Mouse (Mus musculus) adrenal gland, adult (tissue): ENCODE results near the gene Cadps2.

ENCODE experiments used
- DNase-seq, 2 experiments: peaks; one replicate each; pipeline ENCODE4 v3.0.0; 2022 to 2023; ENCODE audit warnings: low spot score in 1 of 2; ENCODE audit not compliant: inconsistent age in 2 of 2

Cadps2 gene

DNA sequence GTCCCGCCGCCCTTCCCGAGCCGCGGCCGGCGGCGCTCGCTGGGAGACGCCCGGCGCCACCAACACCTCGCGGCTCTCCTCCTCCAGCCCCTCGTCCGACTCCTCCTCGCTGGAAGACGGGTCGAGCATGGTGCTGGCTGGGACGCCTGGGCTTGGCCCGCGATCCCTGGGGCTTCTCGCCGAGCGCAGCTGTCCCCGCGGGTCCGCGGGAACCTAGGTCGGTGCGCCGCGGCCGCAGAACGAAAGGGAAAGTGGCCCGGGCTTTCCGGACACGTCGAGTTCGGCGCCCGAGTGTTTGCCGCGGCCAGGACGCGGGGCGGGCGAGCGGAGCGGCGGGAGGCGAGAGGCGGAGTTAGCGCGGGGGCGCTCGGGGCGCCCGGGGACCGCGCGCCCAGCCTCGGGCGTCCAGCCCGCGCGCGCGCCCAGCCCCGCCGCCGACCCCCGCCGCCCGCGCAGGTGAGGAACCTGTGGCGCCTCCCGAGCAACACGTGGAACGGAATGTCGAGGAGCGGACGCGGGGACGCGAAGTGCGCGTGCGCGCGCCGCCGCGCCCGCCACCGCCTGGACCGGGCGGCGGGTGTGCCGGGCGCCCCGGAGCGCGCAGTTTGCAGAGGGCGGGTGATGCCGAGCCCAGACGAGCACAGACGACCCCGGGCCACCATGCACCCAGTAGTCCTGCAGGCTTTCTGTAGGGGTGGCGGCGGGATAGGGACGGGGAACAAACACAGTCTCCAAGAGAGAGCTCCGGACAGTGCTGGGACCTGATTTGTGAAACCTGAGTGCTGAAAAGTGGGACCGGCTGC is at the start of gene Cadps2:
TSS of gene Cadps2 (minus strand) at position 413 of the 803 bp plus-strand sequence.
- DNase-seq: peak; percentile 56 to 92

DNA sequence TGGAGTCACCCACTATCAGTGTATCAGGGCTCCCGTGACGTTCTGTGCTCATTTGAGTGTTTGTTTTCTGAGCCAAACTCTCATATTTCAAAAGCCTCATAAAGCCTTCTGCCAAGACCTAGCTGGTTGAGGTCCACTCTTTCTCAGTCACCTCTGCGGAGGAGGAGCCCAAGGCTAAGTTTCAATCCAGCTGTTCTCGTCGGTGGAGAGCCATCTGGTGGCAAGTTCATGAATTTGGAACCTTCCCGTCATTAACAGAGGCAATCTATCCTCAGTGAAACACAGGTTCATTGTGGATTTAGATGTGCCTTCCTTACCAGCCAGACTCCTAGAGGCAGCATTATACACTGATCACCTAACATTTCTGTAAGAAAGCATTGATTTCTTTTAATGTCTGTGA is 47.2 kb upstream of the Cadps2 start:
- DNase-seq: peak; percentile 45 to 82

DNA sequence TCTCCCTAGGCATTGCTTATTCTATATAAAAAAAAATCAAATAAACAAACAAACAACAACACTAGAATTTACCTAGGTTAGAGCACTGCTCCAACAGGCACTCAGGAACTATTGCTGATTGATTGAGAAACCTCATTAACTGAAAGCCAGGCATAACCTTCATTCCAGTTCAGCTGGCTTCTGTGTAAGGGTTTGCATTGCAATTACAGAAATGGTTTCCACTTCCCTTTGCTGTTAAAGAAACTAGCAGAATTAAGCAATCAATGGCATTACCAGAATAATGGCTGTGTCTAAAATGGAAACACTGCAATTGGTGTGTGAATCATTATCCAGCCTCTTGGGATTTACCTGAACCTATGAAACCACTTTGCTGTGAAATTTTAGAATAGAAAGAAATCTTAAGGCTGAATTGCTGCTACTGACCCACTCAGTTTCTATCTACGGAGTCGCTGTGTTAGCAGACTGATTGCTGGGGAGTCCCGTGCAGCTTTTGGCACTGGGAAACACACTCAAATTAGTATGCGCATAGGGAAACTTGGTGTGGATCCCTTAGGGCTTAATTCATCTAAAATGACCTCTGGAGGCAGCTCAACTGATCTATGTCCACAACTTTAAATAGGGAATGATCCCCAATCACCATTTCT is 37.7 kb upstream of the Cadps2 start:
- no peak for DNase-seq

DNA sequence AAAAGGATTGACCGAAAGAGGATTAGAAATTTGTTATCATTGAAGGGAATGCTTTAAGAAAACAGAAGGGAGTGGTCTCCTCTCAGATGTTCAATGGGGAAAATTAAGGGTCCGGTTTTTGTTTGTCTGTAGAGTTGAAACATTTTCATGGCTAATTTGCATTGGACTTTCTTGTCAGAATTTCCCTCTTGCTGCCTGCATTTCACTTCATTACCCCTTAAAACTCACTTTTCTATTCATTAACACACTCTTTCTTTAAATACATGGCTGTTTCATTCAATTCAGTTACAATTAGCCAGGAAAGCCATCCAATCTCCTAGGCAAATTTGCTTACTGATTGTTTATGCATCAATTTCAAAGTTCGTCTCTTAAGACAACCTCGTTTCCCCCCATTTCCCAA is 37.1 kb upstream of the Cadps2 start:
- no peak for DNase-seq

DNA sequence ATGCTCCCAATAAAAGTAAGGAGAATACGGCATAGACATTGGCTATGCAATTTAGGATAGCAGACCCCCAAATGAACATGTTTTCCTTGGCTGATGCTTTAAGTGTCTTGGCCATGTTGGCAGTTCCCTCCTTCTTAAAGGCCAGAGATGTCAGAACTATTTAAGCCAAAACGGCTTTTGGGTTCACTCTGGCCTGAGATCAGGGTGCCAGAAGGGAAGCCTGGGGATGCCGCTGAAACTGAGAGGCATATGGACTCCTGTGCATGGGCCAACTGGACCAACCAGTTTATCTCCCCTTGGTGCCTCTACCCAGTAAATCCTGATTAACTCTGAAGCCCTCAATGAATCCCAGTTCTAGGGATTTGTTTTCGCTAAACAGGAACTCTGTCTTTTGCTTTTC is 34.6 kb upstream of the Cadps2 start:
- no peak for DNase-seq

DNA sequence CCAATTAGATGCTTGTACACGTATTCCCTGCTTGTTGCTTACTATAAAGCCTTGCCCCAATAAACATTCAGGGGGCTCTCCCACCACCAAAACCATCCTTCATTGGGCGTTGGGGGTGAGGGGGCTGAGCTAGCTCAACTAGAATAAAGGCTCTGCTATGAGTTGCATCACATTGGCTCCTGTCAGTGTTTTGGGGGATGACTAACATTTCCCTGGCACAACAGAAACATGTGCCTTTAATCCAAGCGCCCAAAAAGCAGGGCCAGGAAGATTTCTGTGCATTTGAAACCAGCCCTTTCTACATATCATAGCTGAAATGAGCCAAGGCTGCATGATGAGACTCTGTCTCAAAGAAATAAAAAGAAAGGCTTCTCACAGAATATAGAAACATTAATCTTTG is 34.0 kb upstream of the Cadps2 start:
- no peak for DNase-seq

DNA sequence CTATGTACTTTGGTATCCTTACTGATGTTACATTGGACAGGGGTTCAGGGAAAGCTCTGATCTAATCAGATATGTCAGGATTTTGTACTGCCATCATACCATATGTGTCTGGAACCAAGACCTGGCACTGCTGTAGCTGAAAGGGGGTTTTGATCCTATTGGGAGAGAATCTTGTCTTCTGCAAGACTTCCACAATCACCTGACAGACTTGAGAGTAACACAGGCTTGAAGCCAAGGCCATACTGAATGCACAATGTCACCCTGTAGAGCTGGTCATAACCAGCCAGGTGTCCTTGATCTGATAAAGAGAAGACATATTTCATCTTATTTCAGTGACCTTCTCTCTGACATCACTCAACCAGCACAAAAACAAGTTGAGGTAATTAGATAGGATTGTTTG is 30.8 kb upstream of the Cadps2 start:
- peak in 1 of 2 experiments; percentile 73 for DNase-seq

DNA sequence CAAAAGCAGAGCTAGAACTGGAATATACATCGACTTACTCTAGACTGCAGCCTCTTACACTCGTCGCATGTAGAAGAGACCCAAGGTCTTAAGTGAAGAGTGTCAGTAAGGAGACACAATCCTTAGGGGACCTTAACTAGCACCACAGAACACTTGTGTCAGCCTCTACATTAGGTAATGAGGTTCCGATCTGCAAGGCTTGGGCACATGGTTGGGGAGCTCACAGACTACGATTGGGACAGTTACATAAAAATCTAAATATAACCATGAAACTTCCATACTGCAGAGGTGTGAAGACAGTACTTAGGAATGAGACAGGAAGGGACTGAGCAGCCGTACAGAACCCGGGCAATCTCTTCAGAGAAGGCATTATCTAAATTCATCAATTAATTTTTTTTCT is 27.1 kb upstream of the Cadps2 start:
- no peak for DNase-seq

DNA sequence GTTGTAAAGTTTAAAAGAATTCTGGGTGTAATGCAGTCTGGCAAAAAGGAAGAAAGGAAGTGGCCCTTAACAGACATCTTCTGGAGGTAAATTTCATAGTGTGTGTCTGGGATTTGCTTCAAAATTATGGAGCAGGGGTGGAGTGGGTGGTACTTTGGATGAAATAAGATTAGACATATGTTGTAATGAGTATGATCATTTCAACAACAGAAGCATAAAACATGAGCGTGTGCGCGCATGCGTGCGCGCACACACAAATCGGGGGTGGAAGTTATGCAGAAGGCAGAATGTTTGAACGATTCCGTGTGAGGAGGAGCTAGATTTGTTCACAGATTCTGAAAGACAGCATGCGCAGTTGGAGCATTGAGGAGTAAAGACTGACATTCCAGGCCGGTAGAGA is 14.2 kb upstream of the Cadps2 start:
- no peak for DNase-seq

DNA sequence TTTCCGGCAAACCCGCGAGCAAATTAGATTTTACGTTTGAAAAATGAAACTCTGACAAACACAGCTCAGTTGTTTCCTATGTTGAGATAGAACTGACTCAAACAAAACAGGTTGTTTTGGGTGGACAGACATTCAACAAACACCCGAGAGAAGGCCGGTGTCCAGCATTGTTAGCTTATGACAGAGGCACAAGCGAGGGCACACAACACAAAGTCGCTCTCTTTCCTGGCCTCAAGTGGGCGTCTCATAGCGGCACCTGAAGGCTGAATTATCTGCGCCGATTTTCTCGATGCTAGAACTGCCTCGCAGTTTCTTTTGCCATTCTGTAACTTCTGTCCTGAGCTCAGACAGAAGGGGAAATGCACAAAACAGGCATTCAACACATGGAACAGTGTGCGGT is 780 bp upstream of the Cadps2 start:
- peak; percentile 8 to 73 for DNase-seq

DNA sequence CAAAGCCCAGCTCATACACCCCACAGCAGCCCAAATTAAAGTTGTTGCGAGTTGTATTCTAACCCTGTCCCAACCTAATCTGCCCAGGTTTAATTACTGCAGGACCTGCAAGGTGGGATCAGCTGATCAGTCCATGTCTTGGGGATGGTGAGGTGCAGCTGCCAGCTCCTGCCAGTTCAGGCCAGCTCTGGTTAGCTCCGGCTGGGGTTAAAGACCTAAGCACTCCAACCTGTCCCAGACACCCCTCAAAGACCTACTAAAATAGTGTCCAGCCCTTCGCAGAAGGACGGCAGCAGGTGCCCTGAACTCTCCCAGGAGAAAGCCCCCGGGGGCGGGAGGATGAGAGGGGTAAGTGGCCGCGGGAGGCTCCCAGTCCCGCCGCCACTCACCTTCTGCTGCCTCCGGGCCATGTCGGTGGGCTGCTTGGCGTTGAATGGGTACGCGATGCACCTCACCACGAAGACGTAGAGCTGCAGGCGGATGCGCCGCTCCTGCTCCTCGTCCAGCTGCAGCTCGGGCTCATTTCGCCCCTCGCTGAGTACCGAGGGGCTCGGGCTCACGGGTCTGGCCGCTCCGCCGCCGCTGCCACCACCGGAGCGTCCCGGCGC is 716 bp downstream of the Cadps2 start:
- peak in 1 of 2 experiments; percentile 74 for DNase-seq

DNA sequence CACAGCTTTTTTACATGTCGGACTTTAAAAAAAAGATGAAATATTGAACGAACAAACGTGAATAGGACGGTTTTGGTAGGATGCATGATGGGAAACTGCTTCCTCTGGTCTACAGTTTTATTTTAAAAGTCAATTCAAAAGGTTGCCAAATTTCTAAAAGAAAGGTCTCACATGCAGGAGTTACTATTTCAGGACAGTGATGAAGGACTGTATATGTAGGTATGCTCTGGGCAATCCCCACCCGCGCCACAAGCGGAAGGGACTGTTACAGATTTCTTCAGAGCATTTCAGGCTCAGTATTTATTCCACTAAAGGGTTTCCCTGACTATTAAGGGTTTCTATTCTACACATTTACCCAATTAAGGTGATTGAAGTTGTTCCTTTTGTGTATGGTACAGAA is 1.6 kb downstream of the Cadps2 start:
- DNase-seq: no peak

DNA sequence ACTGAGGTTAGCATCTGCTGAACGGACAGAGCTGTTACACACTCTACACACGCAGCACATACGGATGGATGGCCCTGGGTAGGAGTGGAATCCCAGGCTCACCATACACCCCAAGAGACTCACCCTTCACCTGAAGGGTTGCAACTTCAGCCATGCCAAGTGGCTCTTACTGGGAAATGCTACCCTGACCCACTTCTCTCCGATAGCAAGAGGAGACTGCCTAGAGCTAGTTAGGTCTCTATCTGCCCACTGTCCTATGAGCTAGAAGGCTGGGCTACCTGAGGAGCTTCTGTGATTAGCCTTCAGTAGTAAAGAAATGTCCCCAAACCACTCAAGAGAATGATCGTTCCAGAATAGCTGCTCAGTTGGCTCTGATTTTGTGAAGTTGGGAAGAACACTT is 2.1 kb downstream of the Cadps2 start:
- DNase-seq: no peak

DNA sequence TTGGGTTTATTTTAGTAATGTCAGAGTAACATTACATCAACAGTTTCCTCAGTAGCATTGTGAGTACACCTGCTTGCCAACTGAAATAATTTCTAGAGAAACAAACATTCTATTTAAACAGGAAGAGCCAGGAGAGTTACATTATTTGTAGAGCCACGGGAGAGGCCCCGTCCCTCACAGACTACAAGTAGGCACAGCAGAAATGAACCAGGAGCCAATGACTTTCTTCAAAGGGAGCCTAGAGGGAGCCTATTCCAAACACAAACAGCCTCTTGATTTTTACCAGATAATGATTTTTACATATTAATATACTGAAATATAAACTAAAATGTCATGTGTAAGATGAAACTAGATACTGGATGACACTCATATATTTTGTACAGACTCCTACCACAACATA is 2.5 kb downstream of the Cadps2 start:
- no peak for DNase-seq

DNA sequence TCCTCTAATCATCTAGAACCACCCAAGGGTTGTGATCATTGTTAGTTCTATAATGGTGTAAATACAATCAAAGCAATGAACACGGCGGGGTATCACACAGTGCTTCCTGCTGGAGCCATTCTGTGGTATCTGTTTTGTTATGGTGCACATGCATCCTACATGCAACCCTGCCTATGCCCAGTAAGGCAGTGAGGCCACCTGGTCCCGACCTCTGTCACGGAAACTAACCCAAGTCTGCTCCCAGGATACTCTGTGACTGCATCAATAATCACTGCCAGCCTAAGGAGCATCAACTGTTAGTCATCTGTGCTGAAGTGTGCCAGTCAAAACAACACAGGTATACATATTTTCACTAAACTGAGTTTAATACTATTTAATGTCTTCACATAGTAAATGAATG is 3.7 kb downstream of the Cadps2 start:
- no peak for DNase-seq

DNA sequence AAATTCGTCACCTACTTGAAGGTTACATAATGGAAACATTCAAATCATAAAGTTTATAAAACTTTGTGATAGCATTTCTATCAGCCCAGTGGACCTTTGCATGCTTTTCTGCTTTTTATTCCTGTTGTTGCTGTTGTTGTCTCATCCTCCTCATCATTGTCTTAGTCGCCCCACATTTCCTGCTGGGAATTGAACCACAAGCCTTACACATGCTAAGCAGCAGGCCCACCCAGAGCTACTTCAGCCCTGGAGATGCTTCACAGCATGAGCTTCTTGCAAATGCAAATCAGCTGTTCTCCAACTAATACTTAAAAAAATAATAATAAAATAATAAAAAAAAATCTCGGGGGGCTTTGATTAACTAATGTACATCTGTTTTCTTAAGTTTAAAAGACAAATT is 8.5 kb downstream of the Cadps2 start:
- no peak for DNase-seq

DNA sequence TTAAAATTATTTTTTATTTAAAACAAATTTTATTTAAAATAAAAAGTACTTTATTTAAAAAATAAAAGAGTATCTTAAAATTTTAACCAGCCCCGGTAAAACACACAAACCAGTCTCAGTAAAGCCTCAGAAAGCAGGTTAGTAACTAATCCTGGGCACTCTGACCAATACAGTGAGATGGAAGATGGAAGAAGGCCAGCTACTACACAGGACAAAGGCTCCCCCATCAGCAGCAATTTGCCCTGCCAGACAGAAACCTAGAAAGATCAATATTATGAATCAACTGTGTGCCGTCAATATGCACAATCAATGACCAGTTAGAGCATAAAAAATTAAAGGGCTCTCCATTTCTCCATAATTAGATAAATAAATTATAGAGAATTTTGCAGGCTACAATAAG is 9.9 kb downstream of the Cadps2 start:
- no peak for DNase-seq

DNA sequence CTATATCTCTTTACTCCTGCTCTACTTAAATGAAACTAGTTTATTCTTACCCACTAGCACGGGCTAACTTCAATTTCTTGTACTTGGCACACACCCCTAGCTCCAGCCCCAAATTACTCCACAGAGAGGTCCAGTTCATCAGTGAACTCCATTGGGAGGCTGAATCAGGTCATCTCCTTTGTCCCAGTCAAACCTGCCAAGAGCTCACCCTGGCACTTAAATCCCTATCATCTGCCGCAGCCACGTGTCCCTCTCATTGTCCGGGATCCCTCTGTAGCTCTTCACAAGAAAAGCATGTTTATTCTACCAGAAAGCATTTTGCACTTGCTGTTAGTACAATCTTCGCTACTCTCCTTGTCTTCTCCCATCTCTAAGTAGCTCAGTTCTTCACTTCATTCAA is 17.4 kb downstream of the Cadps2 start:
- DNase-seq: no peak

DNA sequence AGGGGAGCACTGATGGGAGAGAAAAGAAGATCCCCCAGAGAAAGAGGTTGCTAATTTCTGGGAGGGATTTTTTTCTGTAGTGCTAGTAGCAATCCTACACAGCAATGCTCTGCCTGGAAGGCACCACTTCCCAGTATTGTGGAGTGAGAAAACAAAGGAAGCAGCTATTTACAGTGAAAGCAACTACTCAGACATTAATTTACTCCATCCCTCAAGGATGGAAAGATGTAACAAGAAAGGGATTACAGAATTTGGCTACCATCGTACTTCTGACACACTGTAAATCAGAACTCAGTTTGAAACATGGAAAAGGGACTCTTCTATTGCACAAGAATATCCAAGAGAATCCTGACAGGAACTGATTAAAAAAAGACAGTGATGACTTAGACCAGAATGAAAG is 29.1 kb downstream of the Cadps2 start:
- DNase-seq: no peak

DNA sequence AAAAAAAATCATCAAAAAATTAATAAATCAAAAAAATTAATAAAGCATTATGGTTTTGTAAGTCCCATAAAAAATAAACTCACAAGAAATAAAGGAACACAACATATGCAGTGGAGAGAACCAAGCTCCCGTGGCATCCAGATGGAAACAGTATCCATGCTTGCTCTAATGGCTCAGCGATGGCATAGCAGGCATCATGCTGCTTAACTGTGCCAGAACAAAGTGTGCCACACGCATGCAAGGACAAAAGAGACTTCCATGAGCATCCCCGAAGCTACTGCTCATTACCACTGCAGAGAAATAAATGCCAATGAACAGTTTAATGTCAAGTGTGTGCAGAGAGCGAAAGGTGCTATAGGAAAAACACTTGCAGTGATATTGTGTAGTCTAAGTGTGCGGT is 29.9 kb downstream of the Cadps2 start:
- no peak for DNase-seq

DNA sequence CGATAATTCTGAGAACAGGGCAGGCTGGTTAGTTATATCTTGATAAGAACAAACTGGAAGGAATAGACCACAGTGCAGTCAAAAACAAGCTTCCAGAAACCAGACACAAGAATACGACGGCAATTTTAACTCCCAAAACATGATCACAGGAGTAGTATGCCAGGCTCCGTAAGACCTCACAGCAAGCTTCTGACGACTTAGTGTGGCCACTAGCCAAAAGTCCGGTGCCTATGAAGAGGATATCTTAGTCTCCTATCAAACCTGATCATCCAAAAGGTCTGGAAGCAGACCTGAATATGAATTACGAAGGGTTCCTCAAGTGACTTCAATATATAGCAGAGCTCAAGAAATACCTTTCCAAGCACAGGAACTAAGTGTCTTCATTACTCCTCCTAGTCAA is 33.9 kb downstream of the Cadps2 start:
- DNase-seq: no peak

DNA sequence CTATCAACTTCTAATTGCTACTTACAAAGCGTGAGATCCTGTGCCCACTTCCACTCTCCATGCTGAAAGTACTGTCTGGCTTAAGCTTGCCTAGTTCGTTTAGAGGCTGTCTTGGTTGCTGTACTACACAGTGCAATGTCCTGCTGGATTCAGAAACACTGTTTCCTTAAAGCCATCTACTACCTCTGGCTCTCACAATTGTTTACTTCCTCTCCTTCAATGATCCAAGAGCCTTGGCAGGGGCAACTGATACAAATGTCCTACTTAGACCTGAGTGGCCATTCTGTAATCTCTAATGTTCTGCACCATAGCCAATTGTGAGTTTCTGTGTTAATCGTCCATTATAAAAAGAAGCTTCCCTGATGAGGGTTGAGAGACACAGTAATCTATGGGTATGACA is 47.4 kb downstream of the Cadps2 start:
- no peak for DNase-seq
